Mouse (Mus musculus) urinary bladder, adult 2 months (tissue): Measurements from ENCODE around the gene Copz1. TPM values are rescaled to one million over a fixed set of nuclear protein-coding genes. Genes with fewer than 3 reads are reported as not detected.

Experiments
- DNase-seq: peaks from one replicate; pipeline ENCODE4 v3.0.0; 2022; ENCODE audit warnings: low spot score
- polyA plus RNA-seq: library from polyadenylated mRNA; depleted of rRNA; stranded (reverse); fragments of >200 nt; gene quantifications from 2 replicates; pipeline ENCODE4 v1.2.3, GENCODE M21; 2012

The Copz1 gene
- polyA plus RNA-seq, 1 experiment = 135 TPM

GRCm38 (mm10) chr15:103308876-103309580 lies 36.5 kb downstream of the Copz1 start:
- no peak for DNase-seq

GRCm38 (mm10) chr15:103310365-103310910 lies 37.9 kb downstream of the Copz1 start, which contains the start of gene Gpr84:
Gpr84 (minus strand) TSS chr15:103310612.
- DNase-seq = no peak

GRCm38 (mm10) chr15:103313495-103314095 lies 41.1 kb downstream of the Copz1 start:
- DNase-seq = no peak

- DNase-seq = no peak
These were observed 41.7 kb downstream of the Copz1 start for GRCm38 (mm10) chr15:103314181-103314580.

- DNase-seq = peak; percentile 69
These were observed 42.5 kb downstream of the Copz1 start for GRCm38 (mm10) chr15:103315011-103315502.

GRCm38 (mm10) chr15:103315979-103316776 lies 43.7 kb downstream of the Copz1 start:
- DNase-seq = no peak

- DNase-seq = no peak
These were observed 44.6 kb downstream of the Copz1 start for GRCm38 (mm10) chr15:103317120-103317519.

GRCm38 (mm10) chr15:103317731-103318130 lies 45.2 kb downstream of the Copz1 start:
- no peak for DNase-seq

- no peak for DNase-seq
These were observed 45.8 kb downstream of the Copz1 start for GRCm38 (mm10) chr15:103318201-103318816.

- no peak for DNase-seq
These were observed 48.6 kb downstream of the Copz1 start for GRCm38 (mm10) chr15:103321076-103321475.

GRCm38 (mm10) chr15:103322396-103322795 lies 49.9 kb downstream of the Copz1 start:
- DNase-seq = no peak

- no peak for DNase-seq
These were observed 50.5 kb downstream of the Copz1 start for GRCm38 (mm10) chr15:103323070-103323454.

- DNase-seq = peak; percentile 80
These were observed 51.1 kb downstream of the Copz1 start for GRCm38 (mm10) chr15:103323455-103324247.

GRCm38 (mm10) chr15:103333081-103333615 lies 60.6 kb downstream of the Copz1 start:
- no peak for DNase-seq

- DNase-seq = no peak
These were observed 61.2 kb downstream of the Copz1 start for GRCm38 (mm10) chr15:103333738-103334137.

- DNase-seq = no peak
These were observed 61.7 kb downstream of the Copz1 start for GRCm38 (mm10) chr15:103334194-103334593.

GRCm38 (mm10) chr15:103335040-103335439 lies 62.5 kb downstream of the Copz1 start:
- DNase-seq = no peak

- DNase-seq = no peak
These were observed 63.1 kb downstream of the Copz1 start for GRCm38 (mm10) chr15:103335488-103336235.

GRCm38 (mm10) chr15:103336996-103337667 lies 64.6 kb downstream of the Copz1 start:
- no peak for DNase-seq
